Mouse (Mus musculus) testis, postnatal 14 days (tissue): Measurements from ENCODE around the gene Ddn.
"Not testable (repeated sequence)": the region's sequence is repeated elsewhere in the genome, so short reads cannot be mapped to it uniquely, and the experiment has no call there.

Experiments used
- DNase-seq: peaks from one replicate; pipeline ENCODE4 v3.0.0; 2021; ENCODE audit warnings: low spot score

The Ddn gene

GRCm38 (mm10) chr15:98831684-98832035 lies 22.4 kb upstream of the Ddn start:
- no peak for DNase-seq

- DNase-seq, result peak; percentile 94
These were observed 21.7 kb upstream of the Ddn start, which contains the start of gene Prkag1 for GRCm38 (mm10) chr15:98830736-98831683. TSS of gene Prkag1 (minus strand) at chr15:98831521.

- no peak for DNase-seq
These were observed 18.3 kb upstream of the Ddn start for GRCm38 (mm10) chr15:98827611-98828011.

DNA sequence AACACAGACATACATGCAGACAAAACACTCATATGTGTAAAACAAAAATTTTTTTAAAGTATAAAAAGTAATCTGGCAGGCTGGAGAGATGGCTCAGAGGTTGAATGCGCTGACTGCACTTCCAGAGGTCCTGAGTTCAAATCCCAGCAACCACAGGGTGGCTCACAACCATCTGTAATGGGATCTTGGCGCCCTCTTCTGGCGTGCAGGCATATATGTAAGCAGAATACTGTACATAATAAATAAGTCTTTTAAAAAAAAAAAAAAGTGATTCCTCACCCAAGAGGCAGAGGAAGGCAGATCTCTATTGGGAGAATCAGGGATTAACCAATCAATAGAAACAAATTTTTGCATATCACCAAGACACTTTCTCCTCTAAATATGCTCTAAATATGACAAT lies 14.1 kb upstream of the Ddn start:
- DNase-seq, result no peak

DNA sequence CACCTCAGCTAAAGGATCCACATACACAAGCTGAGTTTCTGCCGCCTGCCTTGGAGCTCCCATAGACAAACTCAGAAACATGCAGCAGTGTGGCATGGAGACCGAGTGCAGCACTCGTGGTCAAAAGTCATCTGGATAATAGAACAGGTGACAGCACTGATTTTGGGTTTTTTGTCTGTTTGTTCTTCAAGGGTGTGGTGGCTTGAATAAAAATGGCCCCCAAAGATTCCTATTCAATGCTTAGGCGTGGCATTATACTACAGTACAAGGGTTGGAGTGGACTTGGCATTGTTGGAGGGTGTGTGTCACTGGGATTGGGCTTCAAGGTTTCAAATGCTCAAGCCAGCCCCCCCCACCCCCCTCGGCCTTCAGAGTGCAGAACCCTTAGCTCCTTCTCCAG lies 12.9 kb upstream of the Ddn start:
- DNase-seq, result no peak

- no peak for DNase-seq
These were observed 12.1 kb upstream of the Ddn start for GRCm38 (mm10) chr15:98821403-98821802.

DNA sequence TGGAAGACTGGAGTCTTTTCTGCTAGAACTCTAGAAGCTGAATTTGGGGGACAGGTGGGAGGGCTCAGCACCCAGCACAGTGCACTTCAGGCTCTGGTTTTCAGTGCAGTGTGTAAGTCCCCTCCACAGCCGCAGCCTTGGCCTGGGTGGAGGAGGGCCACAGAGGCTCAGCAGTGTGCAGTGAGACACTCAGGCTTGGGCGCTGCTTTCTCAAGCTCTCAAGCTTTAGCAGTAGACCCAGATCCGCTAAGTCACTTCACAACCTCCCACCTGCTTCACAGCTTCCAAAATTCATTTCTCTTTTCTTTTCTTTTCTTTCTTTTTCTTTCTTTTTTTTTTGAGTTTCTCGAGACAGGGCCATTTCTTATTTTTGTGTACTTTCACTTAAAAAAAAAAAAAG lies 11.6 kb upstream of the Ddn start:
- DNase-seq, result no peak

DNA sequence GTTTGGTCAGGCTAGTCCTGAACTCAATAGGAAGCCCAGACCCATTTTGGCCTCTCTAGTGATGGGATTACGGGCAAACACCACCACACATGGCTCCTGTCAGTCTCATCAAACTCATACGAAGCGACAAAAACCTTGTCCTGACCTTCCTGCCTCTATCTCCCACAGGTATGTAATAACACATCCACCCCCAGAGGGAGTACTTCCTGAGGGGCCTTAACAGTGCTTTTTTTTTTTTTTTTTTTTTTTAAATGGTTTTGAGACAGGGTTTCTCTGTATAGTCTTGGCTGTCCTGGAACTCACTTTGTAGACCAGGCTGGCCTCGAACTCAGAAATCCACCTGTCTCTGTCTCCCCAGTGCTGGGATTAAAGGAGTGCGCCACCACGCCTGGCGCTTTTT lies 8.9 kb upstream of the Ddn start:
- DNase-seq, result no peak

- DNase-seq, result no peak
These were observed 3.6 kb upstream of the Ddn start for GRCm38 (mm10) chr15:98812741-98813424.

GRCm38 (mm10) chr15:98810212-98810611 lies 922 bp upstream of the Ddn start:
- DNase-seq, result not testable (repeated sequence)

GRCm38 (mm10) chr15:98808651-98809134 lies 597 bp downstream of the Ddn start:
- DNase-seq, result no peak

DNA sequence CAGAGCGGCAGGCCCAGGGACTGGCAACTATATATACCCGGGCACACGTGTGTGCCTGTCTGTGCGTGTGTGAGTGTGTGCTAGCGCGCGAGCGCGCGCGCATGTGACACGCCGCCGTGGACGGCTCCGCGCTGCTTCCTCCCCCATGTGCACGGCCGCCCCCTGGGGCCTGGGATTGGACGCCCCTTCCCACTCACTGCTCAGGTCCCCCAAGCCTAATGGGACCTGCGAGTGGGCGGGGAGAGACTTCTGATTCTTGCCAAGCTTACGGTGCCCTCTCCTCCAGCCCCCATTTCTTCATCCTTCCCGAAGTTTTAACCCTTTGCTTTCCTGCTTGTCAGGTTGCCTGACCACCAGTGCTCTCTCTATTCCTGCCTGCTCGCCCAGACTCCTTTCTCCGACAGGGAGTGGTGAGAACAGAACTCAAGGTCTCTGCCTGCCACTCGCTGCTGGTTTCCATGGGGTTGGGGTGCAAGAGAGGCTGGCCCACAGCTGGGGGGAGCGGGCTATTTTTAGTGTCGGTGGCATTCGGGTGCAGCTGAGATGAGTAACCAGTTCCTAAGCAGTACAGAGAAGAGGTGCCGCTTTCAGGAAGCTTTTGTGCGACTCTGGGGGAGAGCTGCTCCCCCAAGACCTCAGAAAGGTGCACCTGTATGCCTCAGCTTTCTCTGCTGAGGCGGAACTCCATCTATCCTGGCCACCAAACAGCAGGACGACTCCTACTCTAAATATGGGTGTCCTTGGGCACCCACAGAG lies 1.2 kb downstream of the Ddn start:
- no peak for DNase-seq

DNA sequence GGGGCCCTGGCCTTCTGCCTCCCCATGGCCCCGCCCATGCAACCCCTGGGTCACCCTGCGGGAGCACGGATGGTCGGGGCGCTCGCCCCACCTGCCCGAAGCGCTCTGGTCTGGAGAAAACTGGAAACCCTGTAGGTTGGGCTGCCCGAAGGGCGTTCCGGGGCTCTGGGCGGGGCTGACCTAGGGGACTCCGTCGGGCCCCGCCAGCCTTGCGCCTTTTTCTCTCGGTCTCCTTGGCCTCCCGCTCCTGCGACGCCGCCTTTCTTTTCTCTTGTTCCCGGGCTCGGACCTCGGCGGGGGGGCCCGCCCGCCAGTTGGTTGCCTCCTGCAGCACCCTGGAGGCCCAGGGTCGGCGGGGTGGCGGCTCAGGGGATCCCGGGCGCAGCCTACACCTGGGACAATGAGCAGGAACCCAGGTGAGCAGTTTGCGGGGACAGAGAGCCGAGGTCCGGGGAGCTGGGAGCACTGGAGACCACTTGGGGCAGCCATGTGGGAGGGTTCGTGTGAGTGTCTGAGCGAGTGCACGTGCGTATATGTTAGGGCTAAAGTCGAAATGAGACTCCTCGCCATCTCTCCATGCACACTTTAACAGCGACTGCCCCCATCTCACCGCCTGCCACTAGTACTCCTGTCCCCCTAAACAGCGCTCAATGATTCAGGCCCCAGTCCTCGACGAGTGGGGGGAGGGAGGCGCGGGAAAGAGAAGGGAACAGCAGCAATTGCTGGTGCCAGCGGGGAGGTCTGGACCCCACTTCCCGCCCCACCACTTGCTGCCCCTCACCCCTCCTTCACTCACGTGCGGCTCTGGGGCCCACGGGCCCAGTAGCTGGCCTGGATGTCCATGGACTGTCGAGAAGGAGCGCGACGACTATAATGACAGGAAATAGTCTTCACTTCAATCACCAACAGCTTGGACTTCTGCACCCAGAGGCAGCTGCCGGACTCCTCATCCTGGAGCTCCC lies 2.2 kb downstream of the Ddn start:
- no peak for DNase-seq

GRCm38 (mm10) chr15:98806071-98806808 lies 3.0 kb downstream of the Ddn start:
- DNase-seq, result no peak

DNA sequence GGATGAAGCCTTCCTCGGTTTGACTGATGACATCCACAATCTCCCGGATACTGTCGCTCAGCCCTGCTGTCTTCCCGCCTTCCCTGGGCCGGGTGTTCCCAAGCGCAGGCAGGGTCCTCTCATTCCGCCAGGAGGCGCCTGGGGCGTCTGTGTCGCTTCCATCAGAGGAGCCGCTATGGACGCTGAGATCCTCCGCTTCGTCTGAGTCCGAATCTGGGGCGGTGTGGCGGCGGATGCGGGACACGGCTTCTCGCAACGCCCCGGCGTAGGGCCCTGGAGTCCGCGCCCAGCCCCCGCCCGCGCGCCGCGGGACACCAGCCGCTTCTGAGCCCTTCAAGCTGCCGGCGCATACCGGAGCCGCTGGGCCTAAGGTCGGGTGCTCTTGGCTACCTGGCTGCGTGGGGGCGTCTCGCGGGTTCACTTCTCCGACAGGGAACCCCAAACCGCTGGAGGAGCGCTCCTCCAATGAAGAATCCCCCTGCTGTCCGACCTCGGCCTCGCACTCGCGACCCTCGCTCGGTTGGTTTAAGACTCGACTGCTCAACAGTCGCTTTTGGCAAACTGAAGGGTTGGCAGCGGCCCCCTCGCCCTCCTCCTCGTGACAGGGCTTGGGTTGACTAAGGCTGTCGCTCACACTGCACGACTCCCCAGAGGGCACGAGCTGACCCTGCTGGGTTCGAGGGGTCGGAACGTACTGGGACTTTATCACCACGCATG lies 3.8 kb downstream of the Ddn start:
- DNase-seq, result peak; percentile 60

- DNase-seq, result peak; percentile 69
These were observed 5.2 kb downstream of the Ddn start for GRCm38 (mm10) chr15:98804054-98804453.

DNA sequence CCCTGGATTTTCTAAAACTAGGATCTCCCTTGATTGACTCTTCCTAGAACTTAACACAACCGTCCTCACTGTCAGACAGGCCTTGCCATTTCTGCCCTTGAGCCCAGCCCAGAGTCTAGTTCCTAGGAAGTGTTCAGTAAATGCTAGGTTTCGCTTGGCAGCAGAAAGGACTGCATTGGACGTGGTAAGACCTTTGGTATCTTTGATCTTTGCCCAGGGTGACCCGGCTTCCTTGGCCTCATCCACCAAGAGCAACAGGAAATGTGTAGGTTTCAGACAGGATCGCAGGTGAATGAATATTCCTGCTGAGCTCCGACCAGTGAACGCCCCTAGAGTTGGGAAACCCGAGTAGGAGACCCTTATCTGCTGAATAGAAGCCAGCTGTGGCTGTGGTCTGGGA lies 6.4 kb downstream of the Ddn start:
- no peak for DNase-seq

GRCm38 (mm10) chr15:98799396-98799795 lies 9.9 kb downstream of the Ddn start:
- DNase-seq, result peak; percentile 67

GRCm38 (mm10) chr15:98798903-98799302 lies 10.4 kb downstream of the Ddn start:
- DNase-seq, result no peak
